Mouse (Mus musculus): ENCODE measurements at regions not wholly inside any gene's neighbourhood (a gene's known extent, or its start where the extent isn't known, plus 50 kb on each side); places are given as distances from the start of the nearest gene placed in this dataset.
"Not testable (repeated sequence)": the region's sequence is repeated elsewhere in the genome, so short reads cannot be mapped to it uniquely, and the experiment has no call there.

DNA sequence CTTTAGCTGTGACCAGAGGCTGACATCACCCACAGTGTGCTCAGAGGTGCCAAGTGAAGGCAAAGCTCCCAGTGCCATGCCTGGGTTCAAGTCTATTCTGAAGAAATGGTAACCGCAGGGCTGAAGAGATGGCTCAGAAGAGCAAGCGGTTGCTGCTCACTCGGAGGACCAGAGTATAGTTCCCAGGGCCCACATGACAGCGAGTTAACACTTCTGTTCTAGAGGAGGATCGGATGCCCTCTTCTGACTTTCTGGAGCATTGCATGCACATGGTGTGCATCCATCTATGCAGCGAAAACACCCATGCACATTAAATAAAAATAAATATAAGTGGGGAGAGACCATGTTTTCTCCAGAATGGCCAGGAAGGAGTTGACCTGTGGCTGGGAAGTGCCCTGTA, 209.5 kb downstream of the Sorl1 start:
- DNase-seq (ENCODE audit: low spot score in 2 of 2) = no peak

DNA sequence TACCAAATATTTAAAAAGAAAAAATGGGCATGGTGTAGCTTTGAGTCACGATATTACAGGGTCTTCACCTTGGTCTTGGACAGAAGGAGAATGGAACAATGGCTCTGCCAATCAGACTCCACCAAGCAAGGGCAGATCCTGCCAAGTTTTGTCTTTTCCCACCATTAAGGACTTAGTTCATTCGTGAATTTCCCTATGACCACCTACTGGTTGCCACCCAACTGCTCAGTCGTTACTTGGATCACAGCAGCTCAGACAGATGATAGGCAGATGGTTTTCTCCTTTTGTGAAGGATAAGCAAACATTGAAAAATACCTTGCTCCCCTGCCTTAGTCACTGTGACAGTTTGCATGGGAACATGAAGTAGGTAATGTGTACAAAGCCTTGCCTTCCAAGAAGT, 210.2 kb downstream of the Sorl1 start:
- DNase-seq (ENCODE audit: low spot score in 2 of 2) = no peak

DNA sequence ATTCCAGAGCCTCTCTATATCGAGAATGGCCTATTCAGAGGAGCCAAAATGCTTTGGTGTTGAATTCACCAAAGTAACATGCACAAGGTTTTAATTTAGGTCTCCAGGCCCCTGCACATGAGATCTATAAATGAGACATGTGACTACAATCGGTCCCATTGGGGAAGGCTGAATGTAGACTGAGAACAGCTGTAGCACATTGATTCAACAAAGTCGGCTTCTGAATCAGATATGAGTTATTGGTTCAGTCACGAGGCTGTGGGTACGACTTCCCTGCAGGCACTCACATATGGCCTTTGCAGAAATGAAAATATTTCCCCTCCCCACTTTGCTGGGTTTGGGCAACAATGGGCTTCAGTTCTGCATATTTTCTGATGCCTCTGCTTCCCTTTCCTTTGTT, 211.6 kb downstream of the Sorl1 start:
- no peak for DNase-seq (ENCODE audit: low spot score in 2 of 2)

DNA sequence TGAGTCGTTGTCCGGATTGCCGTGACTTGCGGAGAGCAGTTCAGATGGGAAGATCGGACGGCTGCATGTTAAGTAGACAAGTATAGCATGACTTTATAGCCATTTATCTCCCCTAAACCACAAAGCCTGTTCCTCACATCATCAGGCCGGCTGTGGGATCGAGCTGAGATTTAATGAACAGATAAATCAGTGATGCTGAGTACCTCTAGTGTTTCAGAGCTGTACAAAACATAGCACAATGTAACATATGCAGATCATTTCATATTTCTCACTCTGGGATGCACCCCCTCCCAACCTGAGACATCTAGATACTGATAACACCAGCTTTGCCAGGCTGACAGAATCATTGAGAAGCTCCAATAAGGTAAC, 223.5 kb downstream of the Sorl1 start:
- DNase-seq (ENCODE audit: low spot score in 2 of 2) = no peak

DNA sequence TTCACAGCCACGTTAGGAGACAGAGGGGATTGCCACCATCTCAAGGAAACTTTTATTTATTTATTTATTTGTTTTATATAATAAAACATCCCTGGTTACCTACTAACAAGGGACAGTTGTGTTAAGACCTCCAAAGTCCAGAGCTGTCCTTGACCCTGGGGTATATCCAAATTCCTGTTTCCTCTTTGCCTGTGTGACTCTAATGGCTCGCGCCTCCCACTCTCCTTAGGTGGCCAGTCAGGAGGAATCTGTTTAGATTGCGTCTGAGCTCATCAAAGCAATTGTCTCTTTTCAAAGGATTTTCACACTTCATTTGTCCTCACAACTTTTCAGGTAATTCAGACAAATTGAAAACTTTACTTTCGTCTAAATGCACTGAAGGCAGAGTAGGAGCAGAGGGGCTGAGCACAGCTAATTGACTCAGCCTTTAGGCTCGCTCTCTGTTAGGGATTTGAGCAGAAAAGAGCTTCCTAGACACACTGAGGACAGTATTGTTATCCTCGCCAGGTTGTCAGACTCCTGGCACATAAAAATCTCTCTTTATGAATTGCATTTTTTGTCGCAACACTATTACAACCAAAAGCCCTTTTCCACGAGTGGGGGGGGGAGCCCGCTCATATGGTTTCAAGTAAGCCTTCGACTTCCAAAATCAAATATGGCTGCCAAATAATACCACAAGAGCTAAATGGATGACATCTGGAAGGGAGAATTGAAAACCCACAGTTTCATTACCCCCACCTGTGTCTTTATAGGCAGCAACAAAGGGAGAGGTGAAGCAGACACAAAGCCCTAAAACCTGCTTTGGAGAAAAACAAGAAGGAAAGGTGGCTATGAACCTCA, 224.1 kb downstream of the Sorl1 start:
- DNase-seq (ENCODE audit: low spot score in 2 of 2) = no peak

DNA sequence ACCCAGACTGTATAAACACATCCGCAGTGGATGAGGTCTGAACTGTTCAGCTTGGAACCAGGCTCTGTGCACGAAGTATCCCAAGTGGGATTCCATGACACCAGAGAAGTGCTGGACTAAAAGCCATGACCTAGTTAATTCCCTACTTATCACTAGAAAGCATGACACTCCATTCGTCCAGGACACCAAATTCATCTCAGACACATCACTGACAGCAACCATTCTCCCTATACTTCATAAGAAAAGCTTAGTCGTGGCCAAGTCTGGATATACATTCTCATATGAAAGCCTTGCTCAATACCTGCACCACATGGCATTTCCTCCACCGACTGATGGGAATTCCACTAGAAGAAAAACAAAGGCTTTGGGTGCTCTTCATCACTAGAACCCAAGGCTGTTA, 229.0 kb downstream of the Sorl1 start:
- DNase-seq (ENCODE audit: low spot score in 2 of 2) = no peak

DNA sequence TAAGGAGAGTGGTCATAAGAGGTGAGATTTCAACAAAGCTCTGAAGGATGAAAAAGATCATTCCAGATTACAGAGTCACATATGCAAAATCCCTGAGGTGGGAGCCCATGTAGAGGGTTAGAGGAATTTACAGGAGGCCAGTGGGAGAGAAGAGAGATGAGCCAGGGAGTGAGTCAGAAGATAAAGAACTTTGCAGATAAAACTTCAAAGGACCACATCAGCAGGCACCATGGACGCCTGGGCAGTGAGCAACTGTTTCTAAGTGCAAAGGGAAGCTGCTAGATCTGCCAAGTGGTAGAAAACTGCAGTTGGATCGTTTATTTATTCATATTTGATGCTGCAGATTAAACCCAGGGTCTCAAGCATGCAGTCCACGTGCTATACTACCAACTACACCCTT, 231.3 kb downstream of the Sorl1 start:
- DNase-seq (ENCODE audit: low spot score in 2 of 2) = no peak

DNA sequence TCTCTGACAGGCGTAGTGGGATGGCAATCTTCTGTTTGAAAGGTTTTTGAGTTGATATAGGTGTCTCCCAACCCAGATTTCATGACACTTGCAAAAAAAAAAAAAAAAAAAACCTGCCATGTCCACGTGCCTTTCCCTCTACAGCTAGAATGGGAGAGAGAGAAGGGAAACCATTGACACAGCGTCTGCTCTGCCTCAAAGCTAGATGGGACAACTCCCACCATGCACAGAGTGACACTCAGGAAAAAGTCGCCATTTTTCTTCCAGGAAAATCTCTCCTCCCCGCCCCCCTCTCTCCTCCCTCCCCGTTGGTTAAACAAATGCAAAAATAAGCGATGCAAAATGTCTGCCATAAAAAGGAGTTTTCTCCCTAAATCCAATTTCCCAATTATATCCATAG, 232.9 kb downstream of the Sorl1 start:
- no peak for DNase-seq (ENCODE audit: low spot score in 2 of 2)

DNA sequence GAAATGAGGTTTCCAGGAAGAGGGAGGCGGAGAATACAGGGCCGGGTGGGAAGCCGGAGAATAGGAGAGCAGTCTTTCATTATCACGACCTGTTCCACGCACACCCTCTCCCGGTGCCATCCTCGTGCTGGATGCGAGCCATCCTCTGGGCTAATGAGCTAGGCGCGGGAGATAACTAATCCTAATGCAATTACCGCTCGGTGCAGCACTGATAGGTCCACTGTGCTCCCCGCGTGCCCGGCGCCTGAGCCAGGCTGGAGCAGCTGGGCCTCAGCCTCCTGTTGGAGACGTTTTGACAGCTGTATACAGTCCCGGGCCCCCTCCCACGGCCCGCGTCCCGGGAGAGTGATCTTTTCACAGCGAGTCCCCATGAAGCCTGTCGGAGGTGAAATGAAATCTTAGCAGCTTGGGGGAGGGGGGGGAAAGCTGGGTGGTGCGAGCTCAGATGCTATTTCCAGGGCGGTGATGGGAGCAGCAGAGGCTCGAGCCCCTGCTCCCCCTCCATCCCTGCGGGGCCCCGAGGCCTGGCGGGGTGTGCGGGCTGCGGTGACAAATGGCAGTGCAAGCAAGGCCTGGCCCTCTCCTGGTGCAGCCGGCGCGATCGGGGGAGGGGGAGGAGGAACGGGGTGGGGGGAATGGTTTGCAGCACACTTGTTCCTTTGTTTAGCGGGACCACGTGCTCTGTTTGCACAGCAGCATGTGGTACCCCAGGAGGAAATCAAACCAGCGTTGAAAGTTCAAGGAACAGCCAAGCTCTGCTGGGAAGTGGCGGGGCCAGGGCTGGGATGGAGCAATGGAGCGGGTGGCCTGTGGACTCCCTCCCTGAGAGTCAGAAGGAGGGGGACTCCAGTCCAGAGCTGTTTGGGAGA, 233.6 kb downstream of the Sorl1 start:
- peak; percentile 59 to 69 for DNase-seq (ENCODE audit: low spot score in 2 of 2)

DNA sequence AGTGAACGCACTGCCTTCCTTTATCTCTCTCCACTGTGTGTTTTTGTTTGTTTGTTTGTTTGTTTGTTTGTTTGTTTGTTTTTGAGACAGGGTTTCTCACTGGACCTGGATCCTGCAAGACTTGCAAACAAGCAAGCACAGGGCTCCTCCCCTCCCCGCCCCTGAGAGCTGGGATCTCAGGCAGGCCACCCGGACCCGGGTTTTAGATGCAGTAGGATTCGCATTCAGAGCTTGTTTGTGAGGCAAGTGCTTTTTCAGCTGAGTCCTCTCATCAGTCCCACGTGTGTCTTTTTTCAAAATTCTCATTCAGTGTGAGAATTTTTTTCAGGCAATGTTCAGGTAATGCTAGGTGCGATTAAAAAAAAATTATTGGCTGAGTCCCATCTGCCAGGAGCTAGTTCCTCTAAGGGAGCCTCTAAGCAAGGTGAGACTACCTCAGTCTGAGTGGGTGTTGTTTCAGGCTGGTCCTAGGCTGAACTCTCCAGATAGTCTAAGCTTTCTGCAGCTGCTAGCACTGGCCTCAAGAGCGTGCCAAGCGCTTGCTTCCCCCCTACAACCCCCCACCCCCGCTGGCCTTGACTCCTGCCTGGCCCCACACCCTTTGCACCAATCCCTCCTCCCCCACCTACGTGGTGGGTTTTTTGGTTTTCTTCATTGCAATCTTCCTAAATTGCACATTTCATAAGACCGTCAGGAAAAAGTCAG, 234.4 kb downstream of the Sorl1 start:
- DNase-seq (ENCODE audit: low spot score in 2 of 2) = no peak

DNA sequence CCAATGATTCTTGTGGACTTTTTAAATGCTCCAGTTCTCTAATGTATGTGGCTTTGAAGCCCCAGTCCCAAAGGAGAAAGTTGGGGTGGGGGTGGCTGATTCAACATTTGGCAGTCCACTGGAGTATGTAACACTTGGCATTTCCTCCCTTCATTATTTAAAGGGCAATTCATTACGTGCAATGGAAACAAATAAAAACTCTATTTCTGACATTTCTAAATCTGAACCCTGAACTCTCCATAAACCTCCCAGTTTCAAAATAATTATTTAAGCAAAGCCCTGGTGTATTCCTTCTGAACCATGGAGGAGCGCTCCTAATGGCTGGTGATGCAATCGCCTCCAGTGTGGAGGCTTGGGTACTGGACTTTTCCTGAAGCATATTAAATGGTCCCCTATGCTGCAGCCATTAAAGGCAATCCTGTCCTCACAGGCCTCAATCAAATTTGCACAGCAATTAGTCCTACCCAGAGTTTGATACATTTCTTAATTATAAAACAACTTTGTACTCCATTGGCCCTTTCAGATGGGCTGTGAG, 235.4 kb downstream of the Sorl1 start:
- no peak for DNase-seq (ENCODE audit: low spot score in 2 of 2)

DNA sequence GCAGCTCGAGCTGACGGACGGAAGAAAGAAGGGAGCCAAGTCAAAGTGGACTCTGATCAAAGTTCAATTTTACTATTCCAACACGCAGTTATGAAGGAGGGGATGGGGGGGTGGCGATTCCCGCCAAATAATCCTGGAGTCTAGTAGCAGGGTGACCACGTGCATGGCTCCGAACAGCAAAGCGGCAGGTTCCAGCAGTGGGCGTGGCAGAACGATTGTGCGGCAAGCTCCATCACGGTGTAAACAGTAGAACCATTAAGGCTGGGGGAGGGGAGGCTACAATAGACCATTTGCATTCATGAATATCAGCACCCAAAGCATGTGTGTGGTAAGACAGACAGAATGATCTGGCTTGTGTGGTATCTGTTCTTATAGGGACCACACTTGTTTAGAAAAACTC, 237.6 kb downstream of the Sorl1 start:
- DNase-seq (ENCODE audit: low spot score in 2 of 2) = not testable (repeated sequence)

DNA sequence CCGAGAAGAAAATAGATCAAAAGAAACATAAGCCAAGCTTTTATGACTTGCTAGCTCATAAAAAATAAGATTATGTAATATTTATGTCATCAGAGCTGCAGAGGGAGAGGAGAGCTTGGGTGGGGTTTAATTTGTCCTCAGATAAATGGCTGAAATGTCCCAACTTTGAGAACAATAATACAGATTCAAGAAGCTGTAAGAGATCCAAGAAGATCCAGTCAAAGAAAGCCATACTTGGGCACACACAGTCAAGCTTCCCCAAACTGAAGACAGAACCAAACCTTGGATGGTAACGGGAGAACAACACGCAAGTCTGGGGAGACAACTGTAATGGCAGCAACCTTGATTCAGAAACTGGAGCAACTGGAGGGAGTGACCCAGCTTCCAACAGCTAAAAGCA, 243.6 kb downstream of the Sorl1 start:
- no peak for DNase-seq (ENCODE audit: low spot score in 2 of 2)

DNA sequence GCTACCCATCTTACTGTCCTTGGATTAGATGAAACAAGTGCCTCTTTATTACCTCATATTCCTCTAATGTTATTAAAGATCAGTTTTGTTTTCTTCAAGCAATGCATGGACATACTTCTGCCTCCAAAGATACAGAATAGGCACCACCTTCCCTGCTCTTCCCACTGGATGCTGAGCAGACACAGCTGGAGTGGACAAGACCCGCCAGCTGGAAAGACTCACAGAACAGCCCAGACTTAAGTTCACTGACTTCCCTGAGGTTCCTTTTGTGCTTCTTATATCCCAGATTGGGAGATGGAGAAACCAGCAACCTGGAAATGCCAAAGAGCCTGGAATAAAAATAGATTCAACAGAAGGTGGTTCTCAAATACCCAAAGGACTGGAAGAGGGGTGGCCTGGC, 245.0 kb downstream of the Sorl1 start:
- no peak for DNase-seq (ENCODE audit: low spot score in 2 of 2)

DNA sequence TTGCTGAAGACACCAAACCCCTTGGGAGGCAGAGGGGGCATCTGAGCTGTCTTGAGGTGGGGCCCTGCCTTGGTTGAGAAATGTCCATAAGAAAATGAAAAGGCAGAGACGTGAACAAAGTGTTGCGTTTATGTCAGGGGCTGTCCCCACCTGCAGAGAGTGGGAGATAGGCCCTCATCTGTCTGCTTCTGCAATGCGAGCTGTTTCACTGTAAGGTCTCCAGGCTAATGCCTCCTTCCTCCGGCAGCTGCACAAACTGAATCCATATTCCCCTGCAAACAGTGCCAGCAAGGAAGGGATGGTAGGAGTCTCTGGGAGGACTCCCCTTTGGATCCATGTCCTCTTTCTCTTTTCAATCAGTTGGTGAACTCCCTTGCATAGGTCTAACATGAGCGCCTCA, 263.0 kb downstream of the Sorl1 start:
- no peak for DNase-seq (ENCODE audit: low spot score in 2 of 2)

DNA sequence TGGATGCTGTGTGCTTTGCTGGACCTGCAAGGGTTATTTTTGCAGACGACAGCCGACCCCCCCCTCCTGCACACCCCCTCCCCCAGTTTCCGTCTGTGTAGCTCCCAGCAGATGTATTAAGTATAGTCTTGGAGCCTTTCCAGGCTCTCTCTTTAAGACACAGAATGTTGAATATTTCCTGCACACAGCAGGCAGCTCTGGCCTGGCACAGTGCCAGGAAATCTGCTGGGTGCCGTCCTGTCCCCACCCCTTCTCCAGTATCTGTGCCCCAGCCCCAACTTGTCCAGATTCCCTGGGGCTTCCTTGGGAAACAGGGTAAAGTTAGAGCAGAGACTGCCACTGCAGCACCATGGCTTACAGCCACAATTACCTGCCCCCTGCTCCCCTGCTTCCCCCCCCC, 263.4 kb downstream of the Sorl1 start:
- DNase-seq (ENCODE audit: low spot score in 2 of 2) = peak in 1 of 2 experiments; percentile 54

DNA sequence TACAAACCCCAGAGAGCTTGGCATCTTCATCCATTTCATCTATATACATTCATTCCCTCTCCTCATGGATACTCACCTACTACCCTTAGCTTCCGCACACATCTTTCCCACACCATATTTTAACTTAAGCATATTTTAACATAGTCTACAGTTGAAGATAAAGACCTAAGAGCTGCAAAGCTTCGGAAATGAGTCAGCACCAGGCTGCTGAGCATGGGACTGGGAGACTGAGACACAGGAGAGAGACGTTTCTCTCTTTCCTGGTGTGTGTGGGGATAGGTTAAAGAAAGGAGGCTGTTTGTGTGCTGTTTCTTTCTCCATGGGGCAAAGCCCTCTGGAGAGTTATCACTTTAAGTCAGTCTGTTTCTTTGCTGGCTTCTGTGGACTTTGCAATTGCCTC, 264.3 kb downstream of the Sorl1 start:
- no peak for DNase-seq (ENCODE audit: low spot score in 2 of 2)

DNA sequence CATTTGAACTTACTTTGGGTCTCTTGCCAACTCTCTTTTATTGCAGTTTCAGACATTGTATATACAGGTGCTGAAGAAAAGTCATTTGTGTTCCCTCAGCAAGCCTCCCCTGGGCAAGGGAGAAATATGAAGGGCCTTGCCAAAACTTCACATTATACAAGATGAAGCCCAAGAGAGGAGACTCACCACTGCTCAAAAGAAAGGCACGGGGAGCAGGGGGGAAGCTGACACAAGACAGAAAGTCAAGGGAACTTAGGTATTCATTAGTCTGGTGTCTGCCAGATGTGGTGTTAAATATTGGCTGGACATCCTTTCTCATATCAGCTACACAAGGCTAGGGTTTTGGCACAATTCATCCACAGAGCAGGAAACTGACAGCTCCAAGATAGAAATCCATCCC, 272.0 kb downstream of the Sorl1 start:
- no peak for DNase-seq (ENCODE audit: low spot score in 2 of 2)

DNA sequence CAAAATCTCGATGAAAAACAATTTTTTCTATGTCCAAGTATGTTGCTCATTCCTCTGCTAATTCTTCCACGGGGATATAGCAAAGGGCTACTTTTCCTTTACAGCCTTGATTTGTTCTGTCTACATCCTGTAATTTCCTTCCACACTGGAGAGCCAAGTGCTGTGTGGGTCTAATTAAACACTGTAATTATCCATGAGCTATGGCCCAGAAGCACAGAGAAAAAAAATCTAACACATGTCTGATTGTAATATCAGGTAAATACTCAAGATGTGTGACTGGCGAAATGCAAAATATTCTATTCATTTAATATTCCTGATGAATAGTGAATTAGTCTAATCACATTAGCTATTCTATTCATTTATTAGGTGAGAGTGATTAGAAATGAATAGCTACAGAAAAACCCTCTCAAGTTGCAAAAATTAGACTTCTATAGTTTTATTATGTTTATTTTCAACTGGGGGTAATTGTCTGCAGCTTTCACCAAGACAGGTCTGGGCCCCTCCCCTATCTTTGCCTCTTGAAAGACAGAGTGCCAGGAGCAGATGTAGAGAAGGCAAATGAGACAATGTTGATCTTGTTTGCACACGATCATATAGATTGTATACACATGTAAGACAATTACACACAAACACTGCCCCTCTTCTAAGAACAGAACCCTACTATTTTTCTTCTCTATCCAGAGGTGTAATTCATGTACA, 274.3 kb downstream of the Sorl1 start:
- DNase-seq (ENCODE audit: low spot score in 2 of 2) = no peak

DNA sequence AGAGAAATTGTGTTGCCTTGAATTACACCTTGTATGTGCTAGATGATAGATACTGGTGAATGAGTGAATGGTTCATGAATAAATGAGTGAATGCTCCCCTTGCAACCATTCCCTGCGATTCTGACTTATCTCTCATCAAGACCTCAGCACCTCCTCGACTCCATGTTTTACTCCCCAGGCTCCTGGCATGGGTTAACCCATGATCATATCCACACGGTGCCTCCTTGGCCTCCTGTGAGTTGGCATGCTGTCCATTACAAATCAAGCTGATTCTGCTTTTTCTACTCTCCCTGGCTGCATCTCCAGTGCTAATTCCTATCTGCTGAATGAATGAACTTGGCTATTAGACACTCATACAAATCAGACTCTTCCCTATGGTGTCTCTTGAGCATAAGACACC, 279.5 kb downstream of the Sorl1 start:
- no peak for DNase-seq (ENCODE audit: low spot score in 2 of 2)
